Mouse (Mus musculus) adrenal gland, adult 18-20 months (tissue): Measurements from ENCODE around the gene Olfr522. TPM values are rescaled to one million over a fixed set of nuclear protein-coding genes. Genes with fewer than 3 reads are reported as not detected.

Experiments
- DNase-seq, 2 experiments: peaks; one replicate each; pipeline ENCODE4 v3.0.0; 2021 to 2022; ENCODE audit warnings: low spot score in 2 of 2
- long read RNA-seq, 2 experiments: library from polyadenylated mRNA; stranded (forward); transcript quantifications; one replicate each; pipeline ENCODE4 v2.0.0; 2021
- total RNA-seq, 2 experiments: library from RNA; stranded (reverse); gene quantifications; 1 replicate in 1 of 2; 2 replicates in 1 of 2; pipeline ENCODE4 v1.2.3; 2021

The Olfr522 gene
- not detected for total RNA-seq
- long read RNA-seq, experiment 1: 0 reads
- long read RNA-seq, experiment 2: 0 reads

DNA sequence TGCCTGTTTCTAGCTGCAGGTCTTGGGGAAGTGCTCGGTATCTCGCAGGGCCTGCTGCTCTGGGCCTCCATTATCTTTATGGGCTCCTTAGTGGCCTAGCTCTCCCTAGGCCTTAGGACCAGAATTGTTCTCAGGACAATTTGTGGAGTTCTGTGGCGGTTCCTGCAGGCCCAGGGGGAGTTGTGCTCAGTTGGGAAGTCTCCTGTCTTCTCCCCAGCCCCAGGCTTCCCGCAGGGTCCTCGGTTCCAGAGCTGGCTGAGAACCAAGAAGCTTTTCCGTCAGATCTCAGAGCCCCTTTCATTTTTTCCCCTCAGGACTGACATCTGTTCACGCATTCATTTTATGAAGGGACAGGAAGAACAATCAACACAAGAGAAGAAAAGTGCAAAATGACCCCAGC is at the start of gene Olfr522:
Olfr522 (minus strand) TSS at position 101 of the 400 bp plus-strand sequence.
- DNase-seq: no peak

- DNase-seq: no peak
Measured at GRCm38 (mm10) chr7:140213841-140214240, 49.3 kb upstream of the Olfr522 start.

DNA sequence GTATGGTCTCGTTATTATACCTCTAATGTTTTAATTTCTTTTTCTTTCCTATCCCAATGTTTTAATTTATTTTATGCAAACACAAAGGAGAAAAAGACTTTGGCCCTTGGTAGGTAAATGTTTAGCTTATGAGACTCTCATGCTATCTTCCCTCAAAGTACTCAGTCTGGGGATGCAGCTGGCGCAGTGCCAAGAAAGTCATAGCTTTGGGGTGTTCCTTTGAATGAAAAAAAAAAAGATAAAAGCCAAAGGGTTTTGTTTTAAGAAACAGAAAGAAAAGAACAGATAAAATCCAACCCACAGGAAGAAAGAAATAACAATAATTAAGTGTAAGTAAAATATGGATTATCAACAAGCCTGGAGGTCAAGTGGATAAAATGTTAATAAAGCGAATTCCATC is 44.1 kb upstream of the Olfr522 start:
- no peak for DNase-seq

GRCm38 (mm10) chr7:140208153-140208552 is 43.6 kb upstream of the Olfr522 start:
- DNase-seq: no peak

GRCm38 (mm10) chr7:140206904-140207303 is 42.3 kb upstream of the Olfr522 start:
- DNase-seq: no peak

DNA sequence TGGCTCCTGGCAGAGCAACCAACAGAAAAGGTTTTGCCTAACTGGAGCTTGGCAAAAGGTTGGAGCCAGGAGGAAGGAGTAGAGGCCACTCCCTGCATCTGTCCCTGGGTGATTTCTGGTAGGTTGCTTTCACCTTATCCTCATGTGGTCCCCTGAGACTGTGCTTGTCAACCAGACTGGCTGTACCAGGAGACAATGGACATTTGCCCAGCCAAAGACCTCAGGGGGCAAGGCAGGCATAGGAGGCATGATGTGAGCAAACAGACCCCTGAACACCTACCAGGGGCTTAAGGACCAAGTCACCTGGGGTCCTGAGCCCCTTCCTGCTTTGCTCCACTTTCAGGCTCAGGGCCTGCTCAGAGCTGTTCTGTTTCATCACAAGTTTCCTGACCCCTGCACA is 41.3 kb upstream of the Olfr522 start, which contains the start of gene Olfr524:
Olfr524 (minus strand) TSS at position 101 of the 400 bp plus-strand sequence.
- DNase-seq: no peak

DNA sequence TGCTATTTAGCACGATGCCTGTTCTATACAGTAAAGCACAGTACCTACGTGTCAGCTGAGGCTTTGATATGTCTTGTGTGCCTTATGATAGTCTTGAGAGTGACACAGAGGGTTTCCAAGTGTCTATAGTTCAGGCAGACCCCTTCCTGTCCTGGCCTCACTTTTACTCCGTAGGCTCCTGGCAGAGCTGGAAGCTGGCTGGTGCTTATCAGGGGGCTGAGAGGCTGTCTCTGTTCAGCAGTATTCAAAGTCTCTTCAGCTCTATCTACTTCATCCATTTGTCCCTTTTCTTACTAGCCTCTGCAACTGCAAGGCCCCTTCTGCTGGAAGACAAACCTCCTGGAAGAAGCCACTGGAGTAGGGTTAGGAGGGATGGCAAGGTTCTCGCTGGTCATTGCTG is 36.5 kb upstream of the Olfr522 start:
- no peak for DNase-seq

GRCm38 (mm10) chr7:140196002-140196401 is 31.4 kb upstream of the Olfr522 start:
- no peak for DNase-seq

GRCm38 (mm10) chr7:140194031-140194430 is 29.5 kb upstream of the Olfr522 start:
- no peak for DNase-seq

DNA sequence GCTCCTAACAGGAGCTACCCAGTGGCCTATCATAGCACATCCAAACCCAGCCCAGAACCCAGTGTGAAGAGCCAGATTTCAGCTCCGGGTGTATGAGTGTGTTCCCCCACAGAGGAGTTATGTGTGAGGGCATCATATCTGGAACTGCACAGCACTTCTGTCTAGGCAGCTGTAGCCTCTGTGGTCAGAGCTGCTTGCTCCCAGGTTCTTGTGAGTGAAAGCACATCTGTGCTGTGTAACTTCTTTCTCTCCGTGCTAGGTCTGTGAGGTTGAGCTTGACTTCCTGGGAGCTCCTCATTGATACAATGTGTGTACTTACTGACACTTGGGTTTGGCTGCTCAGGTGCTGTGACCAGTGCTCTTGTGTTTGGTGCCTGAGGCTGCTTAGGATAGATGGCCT is 28.3 kb upstream of the Olfr522 start:
- DNase-seq: no peak

DNA sequence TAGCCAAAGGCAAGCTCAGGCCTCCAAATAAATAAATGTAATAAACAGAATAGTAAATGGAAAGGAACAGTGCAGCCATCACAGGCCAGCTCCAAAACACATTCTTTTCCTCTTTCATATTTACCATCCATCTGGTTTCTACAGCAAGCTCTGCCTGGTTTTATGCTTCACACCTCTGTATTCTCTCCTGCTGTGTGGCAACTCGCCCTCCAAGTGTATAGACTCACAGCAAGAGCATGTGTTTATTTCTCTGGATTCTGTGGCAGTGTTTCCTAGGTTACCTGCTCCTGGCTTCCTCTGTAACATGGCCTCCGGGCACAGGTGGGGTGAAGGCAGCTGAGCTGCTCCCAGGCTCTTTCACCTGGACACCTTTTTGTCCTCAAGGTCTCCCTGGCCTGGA is 27.9 kb upstream of the Olfr522 start:
- DNase-seq: no peak

DNA sequence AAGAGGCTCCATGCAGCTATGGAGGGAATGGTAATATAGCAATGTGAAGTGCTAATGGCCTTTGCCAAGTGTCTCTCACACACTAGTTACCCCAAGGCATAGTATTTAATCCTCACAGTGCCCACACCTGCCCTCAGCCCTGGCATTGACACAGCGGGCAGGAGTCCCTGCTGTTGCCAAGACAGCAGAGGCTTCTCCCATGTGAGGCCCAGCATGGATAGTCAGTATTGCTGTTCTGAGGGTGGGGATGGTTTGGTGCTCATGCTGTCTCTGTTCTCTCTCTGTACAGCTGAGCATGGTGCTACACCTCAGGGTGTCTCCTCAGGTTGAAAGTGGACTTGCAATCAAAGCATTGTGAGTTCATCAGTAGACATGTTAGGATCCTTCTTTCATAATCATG is 25.9 kb upstream of the Olfr522 start:
- no peak for DNase-seq

DNA sequence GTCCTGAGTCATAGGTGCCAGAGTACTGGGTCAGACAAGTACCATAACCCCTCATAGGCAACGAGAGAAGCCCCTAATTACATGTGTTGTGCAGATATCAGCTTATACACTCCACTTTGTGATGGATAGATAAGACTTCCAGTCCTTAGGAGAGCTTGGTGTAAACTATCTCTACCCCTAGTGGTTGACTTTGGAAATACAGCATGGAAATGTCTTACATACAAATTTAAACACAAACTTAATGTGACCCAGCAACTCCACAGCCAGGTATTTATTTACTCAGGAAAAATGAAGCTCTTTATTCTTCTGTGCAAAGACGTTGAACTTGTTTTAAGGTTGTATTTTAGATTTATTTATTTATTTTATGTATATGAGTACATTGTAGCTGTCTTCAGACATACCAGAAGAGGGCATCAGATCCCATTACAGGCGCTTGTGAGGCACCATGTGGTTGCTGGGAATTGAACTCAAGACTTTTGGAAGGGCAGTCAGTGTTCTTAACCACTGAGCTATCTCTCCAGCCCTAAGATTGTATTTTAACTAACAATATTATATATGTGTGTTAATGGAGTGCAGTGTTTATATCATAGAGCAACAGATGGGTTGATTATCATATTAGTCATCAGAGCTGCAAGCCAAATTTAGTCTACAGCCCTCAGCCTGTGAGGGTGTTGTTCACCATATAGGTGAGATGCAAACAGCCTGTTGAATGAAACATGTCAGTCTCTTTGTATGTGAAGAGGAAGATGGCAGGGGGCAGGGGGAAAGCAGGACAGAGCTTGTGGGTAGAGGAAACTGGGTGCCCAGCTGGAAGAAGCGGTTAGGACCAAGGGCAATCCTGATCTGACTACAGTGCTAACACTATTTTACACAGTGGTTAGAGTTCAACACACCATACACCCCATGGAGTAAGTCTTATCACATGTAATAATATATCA is 24.1 kb upstream of the Olfr522 start:
- DNase-seq: no peak

GRCm38 (mm10) chr7:140187721-140188390 is 23.3 kb upstream of the Olfr522 start:
- DNase-seq: no peak

- no peak for DNase-seq
Measured at GRCm38 (mm10) chr7:140186646-140187620, 22.4 kb upstream of the Olfr522 start.

- DNase-seq: no peak
Measured at GRCm38 (mm10) chr7:140184206-140184605, 19.6 kb upstream of the Olfr522 start.

DNA sequence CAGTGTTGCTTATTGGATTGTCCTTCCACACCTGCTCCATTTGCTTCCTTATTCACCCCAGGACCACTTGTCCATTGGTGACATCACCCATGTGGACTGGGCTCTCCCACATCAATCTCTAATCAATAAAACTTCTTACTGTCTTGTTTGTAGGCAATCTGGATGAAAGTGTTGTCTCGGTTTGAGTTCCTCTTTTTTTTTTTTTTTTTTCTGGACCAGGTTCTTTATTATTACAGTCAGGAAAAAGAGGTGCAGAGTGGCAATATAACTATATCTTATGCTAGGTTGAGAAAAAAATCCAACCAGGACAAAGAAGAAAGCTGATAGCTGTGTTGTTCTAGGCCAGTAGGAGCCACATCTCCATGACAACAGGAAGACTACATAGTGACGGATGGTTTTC is 16.1 kb upstream of the Olfr522 start:
- DNase-seq: no peak

- DNase-seq: no peak
Measured at GRCm38 (mm10) chr7:140179176-140179575, 14.6 kb upstream of the Olfr522 start.

- DNase-seq: no peak
Measured at GRCm38 (mm10) chr7:140172936-140173335, 8.4 kb upstream of the Olfr522 start, which contains the start of gene Olfr523. Gene Olfr523 (plus strand): TSS chr7:140173217.

GRCm38 (mm10) chr7:140170863-140171262 is 6.3 kb upstream of the Olfr522 start:
- no peak for DNase-seq

DNA sequence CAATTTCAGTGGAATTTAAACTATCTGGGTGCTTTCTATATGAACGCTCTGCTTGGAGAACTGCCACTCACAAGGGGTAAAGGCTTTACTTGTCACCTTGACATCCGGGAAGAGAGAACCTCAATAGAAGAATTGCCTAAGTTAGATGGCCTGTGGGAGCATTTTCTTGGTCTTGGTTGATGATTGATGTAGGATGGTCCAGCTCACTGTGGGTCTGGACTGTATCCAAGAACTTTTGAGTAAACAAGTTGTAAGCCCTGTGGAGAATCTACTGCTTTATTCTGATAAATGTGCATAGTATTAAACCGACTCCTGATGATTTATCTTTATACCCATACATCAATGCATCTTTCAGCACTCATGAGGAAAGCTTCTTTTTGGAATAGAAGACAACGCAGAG is 4.8 kb upstream of the Olfr522 start:
- DNase-seq: no peak
